Mouse (Mus musculus): ENCODE results near the gene Arid1a. TPM values are rescaled to one million over a fixed set of nuclear protein-coding genes. Genes with fewer than 3 reads are reported as not detected.

Arid1a gene
- 21.1 and 21.2 TPM in 2 replicates for polyA plus RNA-seq (2015; fragmentation: Nextera tagmentation; extraction: Ambion mirVana)

- peak within 1 kb of the TSS; percentile 100 for H3K4me3 ChIP-seq
- peak within 1 kb of the TSS; percentile 100 for H3K9ac ChIP-seq
- H3K27me3 ChIP-seq (replicated peaks) = no peaks in the 10 kb centered on the region
- peaks cover 19% of the 10 kb centered on the region for H3K4me1 ChIP-seq
- H3K4me2 ChIP-seq = peak within 1 kb of the TSS; percentile 88
- peak within 1 kb of the TSS; percentile 100 for H3K27ac ChIP-seq (replicated peaks)
- H3K9me3 ChIP-seq = no peaks in the 10 kb centered on the region
- under 1% methylated on average over 40 of the region's 40 CpGs for WGBS
- H3K36me3 ChIP-seq = no peaks in the 10 kb centered on the region
- peak; percentile 32; the same call in 1 of the 2 replicates for ATAC-seq (ENCODE audit: extremely low read depth, insufficient number of reproducible peaks, low FRiP score, low TSS enrichment)
These were observed at the start of gene Arid1a for GRCm38 (mm10) chr4:133756514-133757268. Arid1a (minus strand) TSS chr4:133756769.

GRCm38 (mm10) chr4:133804401-133805263 lies 48.1 kb upstream of the Arid1a start:
- Histone ChIP-seq H3K27ac (replicated peaks) (no peak overlapping the region), H3K9ac (no peak overlapping the region), H3K9me3 (no peaks in the 10 kb centered on the region), H3K4me3 (no peak overlapping the region), H3K4me2 (no peak overlapping the region), H3K27me3 (replicated peaks) (no peaks in the 10 kb centered on the region), H3K4me1 (no peaks in the 10 kb centered on the region), H3K36me3 (no peaks in the 10 kb centered on the region)
- ATAC-seq (ENCODE audit: extremely low read depth, insufficient number of reproducible peaks, low FRiP score, low TSS enrichment) = no peak
- WGBS = 67% methylated on average over 15 of the region's 15 CpGs

GRCm38 (mm10) chr4:133800589-133800988 lies 44.0 kb upstream of the Arid1a start:
- ATAC-seq (ENCODE audit: extremely low read depth, insufficient number of reproducible peaks, low FRiP score, low TSS enrichment) = no peak
- Histone ChIP-seq H3K4me3 (no peak overlapping the region), H3K4me2 (no peak overlapping the region), H3K9me3 (no peaks in the 10 kb centered on the region), H3K27ac (replicated peaks) (no peak overlapping the region), H3K36me3 (no peaks in the 10 kb centered on the region), H3K9ac (no peak overlapping the region), H3K27me3 (replicated peaks) (no peaks in the 10 kb centered on the region), H3K4me1 (no peaks in the 10 kb centered on the region)
- 31% methylated on average over 6 of the region's 6 CpGs for WGBS

- Histone ChIP-seq H3K27me3 (replicated peaks) (no peaks in the 10 kb centered on the region), H3K4me1 (no peaks in the 10 kb centered on the region), H3K4me2 (no peak overlapping the region), H3K36me3 (no peaks in the 10 kb centered on the region), H3K9me3 (no peaks in the 10 kb centered on the region), H3K27ac (replicated peaks) (no peak overlapping the region), H3K4me3 (no peak overlapping the region), H3K9ac (no peak overlapping the region)
- 73% methylated on average over 3 of the region's 3 CpGs for WGBS
- ATAC-seq (ENCODE audit: extremely low read depth, insufficient number of reproducible peaks, low FRiP score, low TSS enrichment) = no peak
These were observed 36.7 kb upstream of the Arid1a start for GRCm38 (mm10) chr4:133793269-133793668.

GRCm38 (mm10) chr4:133774570-133775554 lies 18.3 kb upstream of the Arid1a start:
- Histone ChIP-seq H3K4me3 (no peak overlapping the region), H3K4me1 (no peaks in the 10 kb centered on the region), H3K27me3 (replicated peaks) (no peaks in the 10 kb centered on the region), H3K9ac (no peak overlapping the region), H3K27ac (replicated peaks) (no peak overlapping the region), H3K9me3 (no peaks in the 10 kb centered on the region), H3K36me3 (no peaks in the 10 kb centered on the region), H3K4me2 (no peak overlapping the region)
- no peak for ATAC-seq (ENCODE audit: extremely low read depth, insufficient number of reproducible peaks, low FRiP score, low TSS enrichment)
- WGBS = 72% methylated on average over 21 of the region's 21 CpGs

GRCm38 (mm10) chr4:133769157-133769556 lies 12.6 kb upstream of the Arid1a start:
- Histone ChIP-seq H3K4me2 (no peak overlapping the region), H3K9me3 (no peaks in the 10 kb centered on the region), H3K9ac (no peak overlapping the region), H3K27ac (replicated peaks) (no peak overlapping the region), H3K4me1 (no peaks in the 10 kb centered on the region), H3K36me3 (no peaks in the 10 kb centered on the region), H3K4me3 (no peak overlapping the region), H3K27me3 (replicated peaks) (no peaks in the 10 kb centered on the region)
- no peak for ATAC-seq (ENCODE audit: extremely low read depth, insufficient number of reproducible peaks, low FRiP score, low TSS enrichment)
- WGBS = 69% methylated on average over 3 of the region's 3 CpGs

GRCm38 (mm10) chr4:133763112-133763511 lies 6.5 kb upstream of the Arid1a start:
- ATAC-seq (ENCODE audit: extremely low read depth, insufficient number of reproducible peaks, low FRiP score, low TSS enrichment) = no peak
- Histone ChIP-seq H3K9me3 (no peaks in the 10 kb centered on the region), H3K4me2 (no peak overlapping the region), H3K4me3 (no peak overlapping the region), H3K4me1 (no peaks in the 10 kb centered on the region), H3K27ac (replicated peaks) (no peak overlapping the region), H3K9ac (no peak overlapping the region), H3K36me3 (no peaks in the 10 kb centered on the region), H3K27me3 (replicated peaks) (no peaks in the 10 kb centered on the region)
- 69% methylated on average over 6 of the region's 6 CpGs for WGBS

- ATAC-seq (ENCODE audit: extremely low read depth, insufficient number of reproducible peaks, low FRiP score, low TSS enrichment) = no peak
- Histone ChIP-seq H3K36me3 (no peaks in the 10 kb centered on the region), H3K4me2 (no peak overlapping the region), H3K4me1 (peaks cover 18% of the 10 kb centered on the region), H3K4me3 (no peak overlapping the region), H3K27me3 (replicated peaks) (no peaks in the 10 kb centered on the region), H3K9ac (no peak overlapping the region), H3K27ac (replicated peaks) (no peak overlapping the region), H3K9me3 (no peaks in the 10 kb centered on the region)
- 79% methylated on average over 8 of the region's 8 CpGs for WGBS
These were observed 3.1 kb upstream of the Arid1a start for GRCm38 (mm10) chr4:133759659-133760058.

GRCm38 (mm10) chr4:133757269-133757835 lies 783 bp upstream of the Arid1a start:
- Histone ChIP-seq H3K4me2 (peak overlapping the region; percentile 88), H3K27me3 (replicated peaks) (no peaks in the 10 kb centered on the region), H3K27ac (replicated peaks) (peak overlapping the region; percentile 100), H3K4me1 (peaks cover 19% of the 10 kb centered on the region), H3K4me3 (peak overlapping the region; percentile 100), H3K9me3 (no peaks in the 10 kb centered on the region), H3K9ac (peak overlapping the region; percentile 100), H3K36me3 (no peaks in the 10 kb centered on the region)
- ATAC-seq (ENCODE audit: extremely low read depth, insufficient number of reproducible peaks, low FRiP score, low TSS enrichment) = peak; percentile 10; the same call in 1 of the 2 replicates
- under 1% methylated on average over 38 of the region's 38 CpGs for WGBS

GRCm38 (mm10) chr4:133755861-133756371 lies 653 bp downstream of the Arid1a start:
- ATAC-seq (ENCODE audit: extremely low read depth, insufficient number of reproducible peaks, low FRiP score, low TSS enrichment) = no peak
- H3K27ac ChIP-seq (replicated peaks) = peak overlapping the region; percentile 100
- peaks cover 20% of the 10 kb centered on the region for H3K4me1 ChIP-seq
- no peaks in the 10 kb centered on the region for H3K9me3 ChIP-seq
- H3K36me3 ChIP-seq = no peaks in the 10 kb centered on the region
- no peaks in the 10 kb centered on the region for H3K27me3 ChIP-seq (replicated peaks)
- peak overlapping the region; percentile 100 for H3K9ac ChIP-seq
- 15% methylated on average over 11 of the region's 11 CpGs for WGBS
- H3K4me3 ChIP-seq = peak overlapping the region; percentile 100
- H3K4me2 ChIP-seq = peak overlapping the region; percentile 88
